In the genomic region with DNA sequence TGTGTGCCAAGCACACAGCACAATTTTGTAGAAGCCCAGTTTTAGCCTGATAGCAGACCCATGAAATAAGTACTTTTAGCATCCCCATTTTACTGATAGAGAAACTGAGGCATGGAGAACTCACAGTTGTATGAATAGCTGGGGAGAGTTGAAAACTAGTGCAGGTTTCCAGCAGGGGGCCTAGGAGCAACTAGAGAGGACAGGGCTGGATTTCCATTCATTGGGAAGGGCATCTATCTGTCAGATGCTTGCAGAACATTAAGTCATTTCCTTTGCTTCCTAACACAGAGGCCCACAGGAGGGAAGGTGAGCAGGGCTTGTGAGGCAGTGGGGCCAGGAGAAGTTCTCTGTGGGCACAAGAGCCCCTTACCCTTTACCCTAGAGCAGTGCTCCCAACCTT, we compare ENCODE assay signal across 18 mouse cellular contexts. TPM values are rescaled to one million over a fixed set of nuclear protein-coding genes. Genes with fewer than 3 reads are reported as not detected.
DNase-seq lines count a peak whose midpoint lies in the region; ATAC-seq and TF ChIP-seq lines count a peak whose summit lies in the region.
"Had no signal": no experiment of that assay in that cellular context is flagged by ENCODE, and none has a peak within 500 bp of the region (broad histone marks: within the 10 kb centered on the region; RNA-seq: fewer than 3 reads in every experiment).

No protein-coding gene starts in this region.

- TF ChIP-seq POLR2A in myocyte (IDR thresholded peaks at IDR 0.05; ENCODE audit: insufficient read length, low read depth) = no peak
- no peak for TF ChIP-seq POLR2A in thymus, adult 2 months (IDR thresholded peaks at IDR 0.05; ENCODE audit: control insufficient read depth, extremely low read depth, insufficient read depth, low read length, poor library complexity)

- no peak overlapping the region for H3K27ac ChIP-seq in gastrocnemius, adult 2 months
- H3K27ac ChIP-seq in lung, postnatal 0 days (ENCODE audit: low read length) = no peak overlapping the region
- H3K27ac ChIP-seq in thymus, adult 2 months (ENCODE audit: control insufficient read depth, insufficient read depth, low read length) = no peak overlapping the region
- H3K27ac ChIP-seq: forebrain, embryonic 13.5 days; hindbrain, embryonic 14.5 days; lung, embryonic 15.5 days had no signal

- H3K4me2 ChIP-seq in lung, postnatal 0 days (replicated peaks; ENCODE audit: low read depth, low read length) = no peak overlapping the region
- no peak overlapping the region for H3K4me2 ChIP-seq in myocyte (ENCODE audit: low read depth)
- H3K4me2 ChIP-seq: forebrain, embryonic 13.5 days; hindbrain, embryonic 14.5 days; lung, embryonic 15.5 days had no signal

- H3ac ChIP-seq in myocyte (ENCODE audit: control insufficient read depth, insufficient read length) = no peak overlapping the region

- no peaks in the 10 kb centered on the region for H3K4me1 ChIP-seq in lung, postnatal 0 days (ENCODE audit: insufficient read depth, low read depth, low read length)
- H3K4me1 ChIP-seq in thymus, adult 2 months (replicated peaks; ENCODE audit: control insufficient read depth, insufficient read depth, low read length) = peaks cover 3% of the 10 kb centered on the region; the same call in 1 of the 2 replicates
- H3K4me1 ChIP-seq: lung, embryonic 15.5 days had no signal

- H3K9ac ChIP-seq in lung, postnatal 0 days (replicated peaks; ENCODE audit: low read depth) = no peak overlapping the region
- H3K9ac ChIP-seq: forebrain, embryonic 13.5 days; hindbrain, embryonic 14.5 days; lung, embryonic 15.5 days had no signal

- intact Hi-C loops in gastrocnemius, adult 2 months (cut with DNase I) = loop anchor here (2.0 kb wide), 1 partner anchor 132 kb away; no protein-coding TSS in a partner anchor

- peak; percentile 47 for TF ChIP-seq CTCF in gastrocnemius, adult 2 months (IDR thresholded peaks at IDR 0.05)
- peak; percentile 57 for TF ChIP-seq CTCF in lung, postnatal 0 days (IDR thresholded peaks at IDR 0.05)
- no peak for TF ChIP-seq CTCF in thymus, adult 2 months (IDR thresholded peaks at IDR 0.05; ENCODE audit: borderline replicate concordance, control insufficient read depth, extremely low read depth, insufficient read depth, low read length, poor library complexity)

- no peak for TF ChIP-seq EP300 in lung, postnatal 0 days (IDR thresholded peaks at IDR 0.05)

- no peaks in the 10 kb centered on the region for H3K79me2 ChIP-seq in myocyte (ENCODE audit: control insufficient read depth, insufficient read depth)

- ATAC-seq in lung, postnatal 0 days = peak; percentile 27; the same call in 1 of the 2 replicates
- ATAC-seq: forebrain, embryonic 13.5 days; intestine, embryonic 16.5 days had no signal

- no peak overlapping the region for H3K4me3 ChIP-seq in gastrocnemius, adult 2 months
- H3K4me3 ChIP-seq in lung, postnatal 0 days (ENCODE audit: low read depth, low read length) = no peak overlapping the region
- no peak overlapping the region for H3K4me3 ChIP-seq in myocyte
- no peak overlapping the region for H3K4me3 ChIP-seq in thymus, adult 2 months (ENCODE audit: control insufficient read depth, insufficient read depth, low read length)
- H3K4me3 ChIP-seq: forebrain, embryonic 13.5 days; lung, embryonic 15.5 days had no signal

- DNase-seq in gastrocnemius, adult 2 months = no peak
- no peak for DNase-seq in gastrocnemius, postnatal 25 days
- peak; percentile 26 for DNase-seq in kidney, postnatal 10 days
- no peak for DNase-seq in kidney, adult 9 months
- peak; percentile 47 for DNase-seq in lung, postnatal 0 days (ENCODE audit: low spot score)
- no peak for DNase-seq in lung, adult 18-20 months
- no peak for DNase-seq in thymus, adult 2 months
- DNase-seq: adrenal gland, adult 8-10 months; cerebellum, adult 9-10 months; gastrocnemius, postnatal 14 days; heart, postnatal 14 days; right cerebral cortex, postnatal 4 days; thymus, postnatal 14 days had no signal

- no peaks in the 10 kb centered on the region for H3K27me3 ChIP-seq in lung, postnatal 0 days (replicated peaks; ENCODE audit: insufficient read depth, low read length)
- H3K27me3 ChIP-seq in myocyte (ENCODE audit: control insufficient read depth, insufficient read depth, insufficient read length) = no peaks in the 10 kb centered on the region
- H3K27me3 ChIP-seq in thymus, adult 2 months (ENCODE audit: control insufficient read depth, insufficient read depth, low read length) = no peaks in the 10 kb centered on the region
- H3K27me3 ChIP-seq: forebrain, embryonic 13.5 days; lung, embryonic 15.5 days had no signal

- H3K9me3 ChIP-seq in lung, postnatal 0 days (ENCODE audit: low read length) = no peaks in the 10 kb centered on the region
- H3K9me3 ChIP-seq: forebrain, embryonic 13.5 days; lung, embryonic 15.5 days had no signal

- no peaks in the 10 kb centered on the region for H3K36me3 ChIP-seq in lung, postnatal 0 days (ENCODE audit: insufficient read depth, low read length)
- no peaks in the 10 kb centered on the region for H3K36me3 ChIP-seq in myocyte (ENCODE audit: control insufficient read depth, insufficient read depth)
- no peaks in the 10 kb centered on the region for H3K36me3 ChIP-seq in thymus, adult 2 months (ENCODE audit: control insufficient read depth, insufficient read depth, low read length)
- H3K36me3 ChIP-seq: lung, embryonic 15.5 days had no signal

TF ChIP-seq in myocyte, 11 proteins besides CTCF, POLR2A, EP300 and RAD21:
- no peak for TF ChIP-seq REST (IDR thresholded peaks at IDR 0.05; ENCODE audit: insufficient read depth, insufficient read length)
- no peak for TF ChIP-seq TCF3 (IDR thresholded peaks at IDR 0.05; ENCODE audit: insufficient read length, low read depth)
- peak; percentile 64; the same call in 1 of the 2 replicates for TF ChIP-seq CEBPB (IDR thresholded peaks at IDR 0.05; ENCODE audit: insufficient read depth, poor library complexity, severe bottlenecking)

RNA-seq across cellular contexts. Expression of a gene that starts 27.8 kb away (rescaled TPM):
- 10 to 100 TPM in 1 of 2 experiments, 1 to 10 TPM in 1; 6.4 to 14.3 TPM for total RNA-seq in gastrocnemius, adult 2 months (2021)
- total RNA-seq in gastrocnemius, postnatal 25 days (2021) = 1 to 10 TPM; 6.0 to 8.1 TPM
- 17.7 and 19.3 TPM in 2 replicates for polyA plus RNA-seq in lung, postnatal 0 days (2015; fragmentation: Nextera tagmentation; extraction: Ambion mirVana)
- 23.4 TPM for polyA plus RNA-seq in myocyte (2012; fragmentation: generic; extraction: Trizol)
- polyA plus RNA-seq in thymus, adult 2 months (2012; rRNA removed) = 25.4 and 33.8 TPM in 2 replicates

Comparison
In these comparisons a context has a peak if more than half of its experiments do, and no peak if none do; other contexts are left out.
1. DNase-seq: peak in kidney, postnatal 10 days (single experiment) and lung, postnatal 0 days (single experiment); none in gastrocnemius, adult 2 months (single experiment), gastrocnemius, postnatal 25 days (single experiment), kidney, adult 9 months (single experiment), lung, adult 18-20 months (0 of 2) and thymus, adult 2 months (single experiment).